Mouse (Mus musculus): ENCODE data around the gene Gm14137.

- TF ChIP-seq CTCF (IDR thresholded peaks at IDR 0.05; ENCODE audit: extremely low read depth, insufficient read depth, insufficient read length, insufficient replicate concordance) (no peak), POLR2A (IDR thresholded peaks at IDR 0.05; ENCODE audit: low read depth, low read length) (no peak)
These were observed 19.6 kb upstream of the Gm14137 start for GRCm38 (mm10) chr2:119154683-119155082.

Measured in spleen, adult 2 months (tissue).